In the genomic region with DNA sequence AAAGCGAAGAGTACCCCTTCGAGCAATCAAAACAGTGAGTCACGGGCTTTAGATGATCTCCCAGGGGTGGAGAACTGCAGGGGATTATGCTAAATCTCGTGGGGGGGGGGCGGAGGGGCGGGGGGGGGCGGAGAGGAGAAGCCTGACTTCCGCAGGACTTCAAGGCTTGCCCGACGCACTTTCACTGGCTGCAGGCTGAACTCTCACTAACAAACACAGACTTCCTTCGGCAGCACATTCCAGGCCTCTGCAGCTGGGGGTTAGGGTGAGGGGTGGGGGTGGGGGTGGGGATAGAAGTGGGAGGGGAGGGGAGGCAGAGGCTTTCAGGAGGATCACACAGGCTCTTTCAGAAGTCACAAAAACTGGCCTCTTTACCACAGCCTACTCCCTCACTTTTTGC, we compare ENCODE assay signal across 8 mouse cellular contexts. TPM values are rescaled to one million over a fixed set of nuclear protein-coding genes. Genes with fewer than 3 reads are reported as not detected.
DNase-seq lines count a peak whose midpoint lies in the region; ATAC-seq and TF ChIP-seq lines count a peak whose summit lies in the region.

No protein-coding gene starts in this region.

- TF ChIP-seq CTCF in cerebellum, adult 2 months (IDR thresholded peaks at IDR 0.05; ENCODE audit: borderline replicate concordance, insufficient read depth, low read depth, low read length) = no peak

- H3K27me3 ChIP-seq in embryonic facial prominence, embryonic 13.5 days = no peaks in the 10 kb centered on the region
- H3K27me3 ChIP-seq in intestine, embryonic 15.5 days (replicated peaks) = no peaks in the 10 kb centered on the region
- H3K27me3 ChIP-seq in cerebellum, adult 2 months (ENCODE audit: control insufficient read depth, insufficient read depth, low read length) = no peaks in the 10 kb centered on the region; the same call in 1 of the 2 replicates

- H3K4me1 ChIP-seq in embryonic facial prominence, embryonic 13.5 days = peaks cover 34% of the 10 kb centered on the region
- peaks cover 18% of the 10 kb centered on the region for H3K4me1 ChIP-seq in intestine, embryonic 15.5 days (replicated peaks)
- no peaks in the 10 kb centered on the region for H3K4me1 ChIP-seq in cerebellum, adult 2 months (ENCODE audit: control insufficient read depth, insufficient read depth, low read length)

- peak; percentile 48 for DNase-seq in NIH3T3 (ENCODE audit: low read depth)
- DNase-seq in lung, postnatal 36 days = peak; percentile 35
- DNase-seq in cerebellum, adult 2 months = no peak
- no peak for DNase-seq in gastrocnemius, postnatal 4 days (ENCODE audit: low spot score in 2 of 2)
- DNase-seq in natural killer cell, adult 2 months (ENCODE audit: low spot score in 2 of 2) = no peak
- DNase-seq in spleen, postnatal 10 days (ENCODE audit: low spot score in 2 of 2) = no peak

- H3K27ac ChIP-seq in embryonic facial prominence, embryonic 13.5 days = peak overlapping the region; percentile 78
- H3K27ac ChIP-seq in intestine, embryonic 15.5 days = peak overlapping the region; percentile 67
- H3K27ac ChIP-seq in cerebellum, adult 2 months (ENCODE audit: insufficient read depth, low read length) = no peak overlapping the region

- no peaks in the 10 kb centered on the region for H3K9me3 ChIP-seq in embryonic facial prominence, embryonic 13.5 days
- H3K9me3 ChIP-seq in intestine, embryonic 15.5 days = no peaks in the 10 kb centered on the region

- H3K4me3 ChIP-seq in embryonic facial prominence, embryonic 13.5 days = peak overlapping the region; percentile 29
- H3K4me3 ChIP-seq in intestine, embryonic 15.5 days (replicated peaks) = 0 out of 2 replicates have a peak overlapping the region, but pooled peaks have one; percentile 16
- no peak overlapping the region for H3K4me3 ChIP-seq in cerebellum, adult 2 months (replicated peaks; ENCODE audit: insufficient read depth, low read depth, low read length)

- H3K4me2 ChIP-seq in embryonic facial prominence, embryonic 13.5 days = peak overlapping the region; percentile 55
- peak overlapping the region; percentile 49 for H3K4me2 ChIP-seq in intestine, embryonic 15.5 days (replicated peaks)

- no peak for TF ChIP-seq POLR2A in cerebellum, adult 2 months (IDR thresholded peaks at IDR 0.05; ENCODE audit: borderline replicate concordance, insufficient read depth, low read length)

- peak; percentile 70; the same call in 1 of the 2 replicates for ATAC-seq in embryonic facial prominence, embryonic 13.5 days (ENCODE audit: insufficient number of reproducible peaks, insufficient read depth, low FRiP score, low TSS enrichment, low read depth)
- peak; percentile 79 for ATAC-seq in intestine, embryonic 15.5 days

- WGBS in embryonic facial prominence, embryonic 13.5 days = 0% methylated on average over 11 of the region's 11 CpGs
- 2% methylated on average over 10 of the region's 11 CpGs for WGBS in intestine, embryonic 15.5 days
- 1% methylated on average over 9 of the region's 11 CpGs for WGBS in cerebellum, adult 2 months

- H3K9ac ChIP-seq in embryonic facial prominence, embryonic 13.5 days = peak overlapping the region; percentile 51; the same call in 1 of the 2 replicates
- H3K9ac ChIP-seq in intestine, embryonic 15.5 days = 0 out of 2 replicates have a peak overlapping the region, but pooled peaks have one; percentile 17

- 0 out of 2 replicates have a peak, but pooled peaks cover 8% of the 10 kb centered on the region for H3K36me3 ChIP-seq in embryonic facial prominence, embryonic 13.5 days
- no peaks in the 10 kb centered on the region for H3K36me3 ChIP-seq in intestine, embryonic 15.5 days

RNA-seq across cellular contexts. Expression of gene Rerg, which starts 27.5 kb away (rescaled TPM):
- polyA plus RNA-seq in embryonic facial prominence, embryonic 13.5 days (2015; fragmentation: Nextera tagmentation; extraction: Ambion mirVana) = 19.4 and 37.6 TPM in 2 replicates
- polyA plus RNA-seq in intestine, embryonic 15.5 days (2015; fragmentation: Nextera tagmentation; extraction: Ambion mirVana) = 19.6 and 22.7 TPM in 2 replicates
- 7.0 and 9.2 TPM in 2 replicates for polyA plus RNA-seq in cerebellum, adult 2 months (2012; rRNA removed)
- total RNA-seq in gastrocnemius, postnatal 4 days (2021) = 1 to 10 TPM; 6.4 to 7.4 TPM

Comparison
In these comparisons a context has a peak if more than half of its experiments do, and no peak if none do; other contexts are left out.
1. DNase-seq: peak in NIH3T3 (single experiment) and lung, postnatal 36 days (single experiment); none in cerebellum, adult 2 months (0 of 2), gastrocnemius, postnatal 4 days (0 of 2), natural killer cell, adult 2 months (0 of 2) and spleen, postnatal 10 days (0 of 2).